8 mouse cellular contexts compared by ENCODE assay signal in the genomic region with DNA sequence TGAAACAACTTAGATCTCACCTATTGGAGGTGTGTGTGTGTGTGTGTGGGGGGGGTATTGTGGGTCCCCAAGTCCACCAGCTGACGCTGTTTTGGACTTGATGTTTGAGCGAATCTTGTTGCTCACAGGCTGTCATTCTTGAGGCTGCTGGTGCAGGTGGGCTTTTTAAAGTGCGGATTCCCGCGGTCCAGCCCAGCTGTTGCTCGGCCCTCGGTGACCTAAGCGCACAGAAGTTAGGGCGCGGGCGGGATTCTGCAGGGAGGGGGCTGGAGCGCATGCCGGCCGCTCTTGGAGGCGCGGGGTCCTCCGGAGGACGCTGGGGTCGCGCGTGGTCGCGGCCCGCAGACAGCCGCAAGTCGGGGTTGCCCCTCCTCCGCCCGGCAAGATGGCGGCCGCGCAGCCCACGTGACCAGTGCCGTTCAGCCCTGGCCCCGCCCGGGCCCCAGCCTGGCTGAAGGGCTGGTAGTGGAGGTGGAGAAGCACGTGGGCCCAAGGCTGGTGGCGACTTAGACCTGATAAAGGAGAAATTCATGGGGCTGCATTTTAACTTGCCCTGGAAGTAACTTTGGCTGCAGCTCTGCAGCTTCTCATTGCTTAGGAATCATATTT. TPM values are rescaled to one million over a fixed set of nuclear protein-coding genes. Genes with fewer than 3 reads are reported as not detected.
DNase-seq lines count a peak whose midpoint lies in the region; ATAC-seq and TF ChIP-seq lines count a peak whose summit lies in the region.

No protein-coding gene starts in this region.

- peak overlapping the region; percentile 82 for H3K9ac ChIP-seq in intestine, postnatal 0 days (ENCODE audit: low read depth, low read length)
- H3K9ac ChIP-seq in midbrain, embryonic 11.5 days (ENCODE audit: low read length) = peak overlapping the region; percentile 74

- WGBS in intestine, postnatal 0 days = 1% methylated on average over 36 of the region's 37 CpGs
- WGBS in midbrain, embryonic 11.5 days = under 1% methylated on average over 37 of the region's 37 CpGs

- H3K4me2 ChIP-seq in intestine, postnatal 0 days (replicated peaks; ENCODE audit: low read depth) = peak overlapping the region; percentile 97
- H3K4me2 ChIP-seq in midbrain, embryonic 11.5 days = peak overlapping the region; percentile 90

- DNase-seq in adrenal gland, adult 2 months = peak; percentile 94
- DNase-seq in embryo, embryonic 11.5 days (ENCODE audit: low read depth, low spot score) = peak; percentile 76
- DNase-seq in gastrocnemius, postnatal 4 days (ENCODE audit: low spot score in 2 of 2) = peak; percentile 81 to 85
- peak; percentile 90 for DNase-seq in left cerebral cortex, postnatal 4 days
- DNase-seq in midbrain, embryonic 11.5 days (ENCODE audit: low spot score, missing footprints) = peak; percentile 98
- peak; percentile 73 for DNase-seq in right cerebral cortex, postnatal 4 days
- DNase-seq in yolk sac, embryonic 10.5 days (ENCODE audit: low spot score) = peak; percentile 88

- no peak for TF ChIP-seq CTCF in intestine, postnatal 0 days (IDR thresholded peaks at IDR 0.05; ENCODE audit: low read depth)

- no peaks in the 10 kb centered on the region; the same call in 1 of the 2 replicates for H3K36me3 ChIP-seq in intestine, postnatal 0 days (ENCODE audit: control insufficient read depth, insufficient read depth)
- H3K36me3 ChIP-seq in midbrain, embryonic 11.5 days (ENCODE audit: control insufficient read depth, insufficient read depth, low read length) = no peaks in the 10 kb centered on the region

- H3K4me3 ChIP-seq in intestine, postnatal 0 days (ENCODE audit: low read depth, low read length) = peak overlapping the region; percentile 85
- peak overlapping the region; percentile 64 for H3K4me3 ChIP-seq in midbrain, embryonic 11.5 days (ENCODE audit: low read depth, low read length)

- 0 out of 2 replicates have a peak, but pooled peaks cover 14% of the 10 kb centered on the region for H3K4me1 ChIP-seq in intestine, postnatal 0 days (replicated peaks; ENCODE audit: control insufficient read depth, insufficient read depth, low read length)
- H3K4me1 ChIP-seq in midbrain, embryonic 11.5 days (ENCODE audit: control insufficient read depth, insufficient read depth, low read length) = peaks cover 18% of the 10 kb centered on the region

- H3K27ac ChIP-seq in intestine, postnatal 0 days (ENCODE audit: low read depth, low read length) = peak overlapping the region; percentile 76
- H3K27ac ChIP-seq in midbrain, embryonic 11.5 days (ENCODE audit: low read depth, low read length) = no peak overlapping the region

- ATAC-seq in intestine, postnatal 0 days = peak; percentile 37
- ATAC-seq in midbrain, embryonic 11.5 days (ENCODE audit: low FRiP score) = peak; percentile 76

- intact Hi-C loops in left cerebral cortex, postnatal 4 days (cut with DNase I) = loop anchor here (2.0 kb wide), 1 partner anchor 49 kb away; no protein-coding TSS in a partner anchor

- no peaks in the 10 kb centered on the region for H3K9me3 ChIP-seq in intestine, postnatal 0 days (ENCODE audit: control insufficient read depth)
- no peaks in the 10 kb centered on the region for H3K9me3 ChIP-seq in midbrain, embryonic 11.5 days (ENCODE audit: control insufficient read depth, low read length)

- H3K27me3 ChIP-seq in intestine, postnatal 0 days (replicated peaks; ENCODE audit: control insufficient read depth, insufficient read depth, low read length) = no peaks in the 10 kb centered on the region
- H3K27me3 ChIP-seq in midbrain, embryonic 11.5 days (ENCODE audit: control insufficient read depth, insufficient read depth, low read length) = no peaks in the 10 kb centered on the region

RNA-seq across cellular contexts. Expression of a gene that starts 3.5 kb away (rescaled TPM):
- 10 to 100 TPM; 13.3 to 21.2 TPM for total RNA-seq in adrenal gland, adult 2 months (2021)
- polyA plus RNA-seq in adrenal gland, adult 2 months (2012; rRNA removed) = 17.2 and 18.3 TPM in 2 replicates
- total RNA-seq in gastrocnemius, postnatal 4 days (2021) = 1 to 10 TPM; 7.7 to 8.9 TPM
- 1.5 and 1.6 TPM in 2 replicates for polyA plus RNA-seq in intestine, postnatal 0 days (2015; fragmentation: Nextera tagmentation; extraction: Ambion mirVana)
- 10 to 100 TPM; 22.7 to 24.9 TPM for total RNA-seq in left cerebral cortex, postnatal 4 days (2021)
- polyA plus RNA-seq in midbrain, embryonic 11.5 days (2014; fragmentation: Nextera tagmentation; extraction: Ambion mirVana) = 1.7 and 1.8 TPM in 2 replicates
